Mouse (Mus musculus) heart, postnatal 0 days (tissue): ENCODE measurements at regions not wholly inside any gene's neighbourhood (a gene's known extent, or its start where the extent isn't known, plus 50 kb on each side); places are given as distances from the start of the nearest gene placed in this dataset.

Source experiments
- CTCF ChIP-seq: IDR thresholded peaks from 2 replicates; pipeline ENCODE4 v1.5.1; 2016; ENCODE audit warnings: antibody characterized with exemption, control low read depth, low read depth
- EP300 ChIP-seq: IDR thresholded peaks from 2 replicates; pipeline ENCODE4 v1.6.1; 2016; ENCODE audit warnings: antibody characterized with exemption, low read depth

- TF ChIP-seq CTCF: no peak
- TF ChIP-seq EP300: no peak
Measured at GRCm38 (mm10) chr13:60291344-60291743, 114.2 kb upstream of the Gas1 start.
